Mouse (Mus musculus) lung, embryonic 16.5 days (tissue): ENCODE results near the gene Fam163b. TPM values are rescaled to one million over a fixed set of nuclear protein-coding genes. Genes with fewer than 3 reads are reported as not detected.

Source experiments
- ATAC-seq: fragments of 200-750 bp; cut with Nextera tagmentation; 2 replicates; pipeline ENCODE4 v1.8.0; 2017; ENCODE audit warnings: low read depth, mild to moderate bottlenecking, moderate library complexity
- H3K27ac ChIP-seq: fragments of 300-500 bp; sonication (generic); 2 replicates; pipeline ENCODE4 v1.5.1; 2014; ENCODE audit warnings: mild to moderate bottlenecking, control low read depth, low read length
- H3K27me3 ChIP-seq: fragments of 300-500 bp; sonication (generic); 2 replicates; pipeline ENCODE4 v1.6.1; 2014; ENCODE audit warnings: low read depth, low read length, mixed read lengths; ENCODE audit not compliant: control insufficient read depth, insufficient read depth
- H3K36me3 ChIP-seq: fragments of 300-500 bp; sonication (generic); 2 replicates; pipeline ENCODE4 v1.6.1; 2014; ENCODE audit warnings: low read length; ENCODE audit not compliant: control insufficient read depth, insufficient read depth
- H3K4me1 ChIP-seq: fragments of 300-500 bp; sonication (generic); replicated peaks from 2 replicates; pipeline ENCODE4 v1.6.1; 2014; ENCODE audit warnings: low read length, mixed read lengths; ENCODE audit not compliant: control insufficient read depth, insufficient read depth
- H3K4me2 ChIP-seq: fragments of 300-500 bp; sonication (generic); 2 replicates; pipeline ENCODE4 v1.6.1; 2014; ENCODE audit warnings: low read depth, low read length, control low read depth
- H3K4me3 ChIP-seq: fragments of 300-500 bp; sonication (generic); 2 replicates; pipeline ENCODE4 v1.5.1; 2014; ENCODE audit warnings: mild to moderate bottlenecking, low read length, control low read depth
- H3K9ac ChIP-seq: fragments of 300-500 bp; sonication (generic); 2 replicates; pipeline ENCODE4 v1.6.1; 2014; ENCODE audit warnings: low read length, control low read depth
- H3K9me3 ChIP-seq: fragments of 300-500 bp; sonication (generic); 2 replicates; pipeline ENCODE4 v1.6.1; 2016; ENCODE audit warnings: low read length; ENCODE audit not compliant: control insufficient read depth
- WGBS: fragments of 180-500 bp; shearing (Covaris S2); extraction: QIAGEN DNeasy Blood & Tissue Kit; methylation state at CpG from one replicate; pipeline ENCODE4 v1.1.7; 2014; 5-methylcytosine and 5-hydroxymethylcytosine counted together
- polyA plus RNA-seq: library from polyadenylated mRNA; unstranded; fragments of >200 nt; fragmentation: Nextera tagmentation; extraction: Ambion mirVana; gene quantifications from 2 replicates; pipeline ENCODE4 v1.2.1, GENCODE M21; 2015

Fam163b gene
- polyA plus RNA-seq, 1 experiment from 2014 or later = 0.64 TPM

DNA sequence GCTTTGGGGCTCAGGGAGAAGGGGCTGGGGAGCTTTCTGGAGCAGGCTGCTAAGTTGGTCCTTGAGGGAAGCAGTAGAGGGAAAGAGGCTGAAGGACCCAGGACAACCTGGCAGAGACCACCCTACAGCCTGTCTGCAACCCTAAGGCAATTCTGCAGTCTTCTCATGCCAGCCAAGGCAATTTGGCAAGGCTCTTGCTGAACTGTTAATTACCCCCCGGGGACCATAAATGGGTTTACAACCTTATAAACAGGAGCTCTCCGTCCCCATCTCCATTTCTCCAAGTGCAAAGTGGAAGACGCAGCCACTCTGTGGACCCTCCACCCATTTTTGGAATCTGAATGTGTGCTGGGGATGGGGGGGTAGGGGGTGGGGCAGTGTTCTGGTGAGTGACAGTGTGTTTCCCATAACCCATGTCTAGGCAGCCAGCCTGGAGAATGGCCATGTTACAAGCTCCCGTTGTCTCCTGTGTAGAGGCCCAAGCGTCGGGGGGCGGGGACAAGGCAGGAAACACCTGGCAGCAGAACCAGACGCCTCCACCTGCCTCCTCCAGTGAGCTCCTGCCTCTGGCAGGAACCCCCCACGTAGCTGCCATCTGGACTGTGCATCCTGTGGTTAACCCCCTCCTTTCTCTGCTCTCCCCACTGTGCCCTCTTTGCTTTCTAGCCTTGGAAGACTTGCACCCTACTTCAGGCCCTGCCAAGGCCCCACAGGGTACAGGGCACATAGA, 20.5 kb downstream of the Fam163b start:
- no peaks in the 10 kb centered on the region for H3K27me3 ChIP-seq
- H3K4me2 ChIP-seq = no peak overlapping the region
- 0 out of 2 replicates have a peak overlapping the region, but pooled peaks have one; percentile 27 for H3K27ac ChIP-seq
- ATAC-seq = 0 out of 2 replicates have a peak, but pooled peaks have one; percentile 3
- WGBS = 21% methylated on average over 8 of the region's 9 CpGs
- H3K4me1 ChIP-seq = peaks cover 21% of the 10 kb centered on the region
- H3K9me3 ChIP-seq = no peaks in the 10 kb centered on the region
- H3K9ac ChIP-seq = no peak overlapping the region
- H3K4me3 ChIP-seq = no peak overlapping the region
- no peaks in the 10 kb centered on the region for H3K36me3 ChIP-seq

- H3K36me3 ChIP-seq = no peaks in the 10 kb centered on the region
- no peak overlapping the region for H3K9ac ChIP-seq
- no peaks in the 10 kb centered on the region for H3K27me3 ChIP-seq
- ATAC-seq = peak; percentile 94
- WGBS = 40% methylated on average over 8 of the region's 8 CpGs
- no peak overlapping the region for H3K4me2 ChIP-seq
- H3K4me1 ChIP-seq = peaks cover 21% of the 10 kb centered on the region
- H3K4me3 ChIP-seq = no peak overlapping the region
- H3K9me3 ChIP-seq = no peaks in the 10 kb centered on the region
- peak overlapping the region; percentile 68 for H3K27ac ChIP-seq
These were observed 22.1 kb downstream of the Fam163b start for GRCm38 (mm10) chr2:27120241-27120641.

DNA sequence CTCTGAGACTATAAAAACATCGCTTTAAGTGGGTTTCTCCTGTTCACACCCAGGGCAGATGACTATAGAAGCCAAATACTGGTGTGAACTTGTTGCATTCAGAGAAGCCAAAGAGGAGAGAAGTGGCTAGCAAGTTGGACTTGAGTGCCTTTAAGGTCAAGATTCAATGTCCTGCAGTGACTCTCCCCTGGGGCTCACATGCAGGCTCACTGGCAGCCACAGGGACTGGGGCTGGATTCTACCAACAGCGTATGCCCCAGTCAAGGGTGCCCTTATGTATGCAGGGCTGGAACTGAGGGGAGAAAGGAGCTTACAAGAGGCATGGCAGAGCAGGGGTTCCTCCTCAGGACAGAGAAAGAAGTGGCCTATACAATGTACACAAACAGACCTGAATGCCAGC, 22.5 kb downstream of the Fam163b start:
- peaks cover 21% of the 10 kb centered on the region for H3K4me1 ChIP-seq
- no peaks in the 10 kb centered on the region for H3K9me3 ChIP-seq
- ATAC-seq = 0 out of 2 replicates have a peak, but pooled peaks have one; percentile 2
- H3K27ac ChIP-seq = peak overlapping the region; percentile 60
- H3K9ac ChIP-seq = no peak overlapping the region
- H3K4me2 ChIP-seq = no peak overlapping the region
- H3K4me3 ChIP-seq = no peak overlapping the region
- WGBS = 75% methylated on average over 2 of the region's 2 CpGs
- H3K27me3 ChIP-seq = no peaks in the 10 kb centered on the region
- H3K36me3 ChIP-seq = no peaks in the 10 kb centered on the region

DNA sequence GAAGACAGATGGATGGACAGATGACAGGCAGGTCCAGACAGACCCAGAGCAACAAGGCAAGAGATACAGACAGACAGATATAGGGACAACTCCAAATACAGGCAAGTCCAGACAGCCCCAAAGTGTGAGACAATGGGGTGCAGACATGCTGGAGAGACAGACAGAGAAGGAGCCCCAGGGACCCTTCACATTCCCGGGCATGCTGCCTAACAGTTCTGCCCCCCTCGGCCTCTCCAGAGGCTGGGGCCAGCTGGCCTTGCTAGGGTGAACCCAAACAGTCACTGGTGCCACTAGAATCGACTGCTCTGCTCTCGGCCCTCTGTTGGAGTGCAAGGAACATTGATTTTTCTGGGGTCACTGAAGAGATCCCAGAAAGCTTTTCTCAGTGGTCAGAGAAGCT, 23.8 kb downstream of the Fam163b start:
- H3K9ac ChIP-seq = no peak overlapping the region
- no peak overlapping the region for H3K4me2 ChIP-seq
- H3K36me3 ChIP-seq = no peaks in the 10 kb centered on the region
- H3K4me1 ChIP-seq = peaks cover 21% of the 10 kb centered on the region
- 0 out of 2 replicates have a peak, but pooled peaks have one; percentile 10 for ATAC-seq
- H3K27me3 ChIP-seq = no peaks in the 10 kb centered on the region
- 39% methylated on average over 4 of the region's 4 CpGs for WGBS
- H3K27ac ChIP-seq = no peak overlapping the region
- no peaks in the 10 kb centered on the region for H3K9me3 ChIP-seq
- H3K4me3 ChIP-seq = no peak overlapping the region

DNA sequence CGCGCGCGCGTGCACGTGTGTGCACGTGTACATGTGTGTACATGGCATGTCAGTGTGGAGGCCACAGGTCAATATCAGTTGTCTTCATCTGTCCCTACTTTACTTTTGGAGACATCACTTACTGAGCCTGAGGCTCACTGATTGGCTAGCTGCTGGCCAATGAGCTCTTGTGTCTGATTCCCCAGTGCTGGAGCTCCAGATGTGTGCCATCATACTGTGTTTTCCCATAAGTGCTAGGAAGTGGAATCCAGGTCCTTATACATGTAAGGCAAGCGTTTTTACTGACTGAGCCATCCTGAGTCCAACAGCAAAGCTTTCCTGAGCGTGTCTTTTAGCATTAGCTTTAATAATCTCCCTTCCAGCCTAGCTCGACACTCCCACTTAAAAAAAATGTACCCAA, 28.1 kb downstream of the Fam163b start:
- Histone ChIP-seq H3K36me3 (no peaks in the 10 kb centered on the region), H3K4me3 (no peak overlapping the region), H3K27ac (no peak overlapping the region), H3K27me3 (no peaks in the 10 kb centered on the region), H3K4me2 (no peak overlapping the region), H3K9ac (no peak overlapping the region), H3K4me1 (0 out of 2 replicates have a peak, but pooled peaks cover 5% of the 10 kb centered on the region), H3K9me3 (no peaks in the 10 kb centered on the region)
- no peak for ATAC-seq
- WGBS = 77% methylated on average over 10 of the region's 10 CpGs

GRCm38 (mm10) chr2:27112585-27112984, 29.7 kb downstream of the Fam163b start:
- Histone ChIP-seq H3K4me3 (no peak overlapping the region), H3K27ac (no peak overlapping the region), H3K9me3 (no peaks in the 10 kb centered on the region), H3K4me1 (no peaks in the 10 kb centered on the region), H3K36me3 (no peaks in the 10 kb centered on the region), H3K27me3 (no peaks in the 10 kb centered on the region), H3K9ac (no peak overlapping the region), H3K4me2 (no peak overlapping the region)
- WGBS = 74% methylated on average over 20 of the region's 20 CpGs
- no peak for ATAC-seq

DNA sequence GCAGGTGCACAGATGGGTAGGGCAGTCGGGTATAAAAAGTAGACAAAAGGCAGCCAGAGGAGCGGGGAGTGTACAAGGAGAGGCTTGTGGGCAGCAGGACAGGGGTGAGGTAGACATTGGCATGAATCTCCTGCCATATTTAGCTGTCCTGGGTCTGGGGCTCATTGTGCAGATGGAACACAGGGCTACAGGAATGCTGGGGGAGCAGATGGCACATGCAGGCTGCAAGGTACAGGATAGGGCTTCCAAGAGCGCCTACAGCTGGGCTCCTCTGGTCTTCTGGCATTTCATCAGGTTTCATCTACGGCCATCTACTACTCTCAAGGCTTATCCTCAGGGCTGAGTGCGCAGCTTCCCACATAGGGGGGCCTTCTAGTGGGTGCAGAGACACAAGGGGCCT, 33.2 kb downstream of the Fam163b start:
- H3K27ac ChIP-seq = no peak overlapping the region
- H3K36me3 ChIP-seq = no peaks in the 10 kb centered on the region
- no peaks in the 10 kb centered on the region for H3K9me3 ChIP-seq
- H3K4me2 ChIP-seq = no peak overlapping the region
- ATAC-seq = no peak
- no peak overlapping the region for H3K9ac ChIP-seq
- no peaks in the 10 kb centered on the region for H3K27me3 ChIP-seq
- no peaks in the 10 kb centered on the region for H3K4me1 ChIP-seq
- H3K4me3 ChIP-seq = no peak overlapping the region
- WGBS = 83% methylated on average over 5 of the region's 5 CpGs

DNA sequence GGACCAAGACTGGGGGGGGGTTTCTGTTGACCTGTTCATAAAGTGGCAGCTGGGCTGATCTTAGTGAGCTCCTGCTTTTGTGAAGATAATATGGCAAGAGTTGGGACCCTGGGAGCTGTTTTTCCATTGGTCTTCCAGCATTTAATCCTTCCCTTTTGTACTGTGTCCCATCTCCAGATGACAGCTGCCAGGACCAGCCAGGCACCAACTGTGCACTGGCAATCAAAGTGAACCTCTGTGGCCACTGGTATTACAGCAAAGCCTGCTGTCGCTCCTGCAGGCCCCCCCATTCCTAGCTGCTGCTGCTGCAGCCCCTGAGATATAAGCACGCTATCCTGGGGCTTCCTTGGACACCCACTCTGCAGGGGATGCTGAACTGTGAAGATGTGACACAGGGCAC, 34.1 kb downstream of the Fam163b start:
- H3K9ac ChIP-seq = no peak overlapping the region
- H3K4me2 ChIP-seq = no peak overlapping the region
- H3K4me3 ChIP-seq = no peak overlapping the region
- H3K9me3 ChIP-seq = no peaks in the 10 kb centered on the region
- no peaks in the 10 kb centered on the region for H3K4me1 ChIP-seq
- H3K36me3 ChIP-seq = no peaks in the 10 kb centered on the region
- ATAC-seq = no peak
- 78% methylated on average over 2 of the region's 2 CpGs for WGBS
- H3K27ac ChIP-seq = no peak overlapping the region
- H3K27me3 ChIP-seq = no peaks in the 10 kb centered on the region

GRCm38 (mm10) chr2:27106816-27107215, 35.5 kb downstream of the Fam163b start:
- Histone ChIP-seq H3K27ac (no peak overlapping the region), H3K9me3 (no peaks in the 10 kb centered on the region), H3K4me2 (no peak overlapping the region), H3K9ac (no peak overlapping the region), H3K27me3 (no peaks in the 10 kb centered on the region), H3K4me1 (no peaks in the 10 kb centered on the region), H3K36me3 (no peaks in the 10 kb centered on the region), H3K4me3 (no peak overlapping the region)
- WGBS = 69% methylated on average over 3 of the region's 3 CpGs
- no peak for ATAC-seq
